Mouse (Mus musculus) ES-E14 (cell line): ENCODE results near the gene Eya3. TPM values are rescaled to one million over a fixed set of nuclear protein-coding genes. Genes with fewer than 3 reads are reported as not detected.

Experiments used
- DNase-seq: peaks from one replicate; pipeline ENCODE4 v3.0.0-alpha.2; 2013; ENCODE audit warnings: low read depth, low spot score
- H3K27ac ChIP-seq: 2 replicates; pipeline ENCODE4 v1.5.1; 2012; ENCODE audit warnings: low read depth, mild to moderate bottlenecking, low read length, moderate library complexity, mixed read lengths; ENCODE audit not compliant: poor library complexity, insufficient read depth, severe bottlenecking
- H3K36me3 ChIP-seq: 2 replicates; pipeline ENCODE4 v1.6.1; 2012; ENCODE audit warnings: mild to moderate bottlenecking, low read length, moderate library complexity, mixed read lengths; ENCODE audit not compliant: control insufficient read depth, poor library complexity, insufficient read depth, severe bottlenecking
- H3K4me1 ChIP-seq, 2 experiments: fragments of 150-350 bp in 1 of 2; sonication (generic) in 1 of 2; 2 replicates each; pipeline ENCODE4 v1.6.1; 2012; ENCODE audit warnings: low read length in 2 of 2, mild to moderate bottlenecking in 1 of 2, mixed read lengths in 1 of 2; ENCODE audit not compliant: control insufficient read depth in 2 of 2, insufficient read depth in 2 of 2, poor library complexity in 1 of 2
- H3K4me3 ChIP-seq, 2 experiments: fragments of 150-350 bp in 1 of 2; sonication (generic) in 1 of 2; 2 replicates each; pipeline ENCODE4 v1.5.1; 2012; ENCODE audit warnings: low read length in 2 of 2, low read depth in 1 of 2, mild to moderate bottlenecking in 1 of 2, mixed read lengths in 1 of 2; ENCODE audit not compliant: insufficient read depth in 1 of 2, poor library complexity in 1 of 2, severe bottlenecking in 1 of 2
- H3K9ac ChIP-seq: 2 replicates; pipeline ENCODE4 v1.6.1; 2012; ENCODE audit warnings: low read depth, mild to moderate bottlenecking, low read length, mixed read lengths; ENCODE audit not compliant: poor library complexity, insufficient read depth, severe bottlenecking
- H3K9me3 ChIP-seq: fragments of 150-350 bp; sonication (generic); 2 replicates; pipeline ENCODE4 v1.6.1; 2012; ENCODE audit warnings: low read depth, mild to moderate bottlenecking, low read length; ENCODE audit not compliant: control insufficient read depth, insufficient read depth
- CHD2 ChIP-seq: IDR thresholded peaks from 2 replicates; pipeline ENCODE4 v1.6.1; 2014; ENCODE audit warnings: mild to moderate bottlenecking, low read depth, low read length, inconsistent platforms
- HCFC1 ChIP-seq: IDR thresholded peaks from 2 replicates; pipeline ENCODE4 v1.6.1; 2012; ENCODE audit warnings: low read length, inconsistent platforms, borderline replicate concordance; ENCODE audit not compliant: insufficient read depth
- MAFK ChIP-seq: IDR thresholded peaks from 2 replicates; pipeline ENCODE4 v1.6.1; 2014; ENCODE audit warnings: mild to moderate bottlenecking, low read depth, low read length, inconsistent platforms; ENCODE audit not compliant: insufficient read depth
- ZC3H11A ChIP-seq: IDR thresholded peaks from 2 replicates; pipeline ENCODE4 v1.6.1; 2012; ENCODE audit warnings: low read depth, mild to moderate bottlenecking, inconsistent platforms, low read length, borderline replicate concordance
- ZNF384 ChIP-seq: IDR thresholded peaks from 2 replicates; pipeline ENCODE4 v1.6.1; 2012; ENCODE audit warnings: low read depth, low read length, inconsistent platforms
- in situ Hi-C, 2 experiments: fragments of 600-800 bp; cut with MboI; formaldehyde crosslinking; loops; one replicate each; pipeline ENCODE4 v1.15.1; 2025; ENCODE audit warnings: low sequenced_read_pairs in 2 of 2, inconsistent platforms in 1 of 2; ENCODE audit not compliant: unreplicated experiment in 2 of 2
- total RNA-seq: library from RNA; depleted of rRNA; stranded (reverse); fragments of 300-350 nt; gene quantifications from 2 replicates; pipeline ENCODE4 v1.2.3, GENCODE M21; 2012

Eya3 gene
- total RNA-seq, 1 experiment: 31.9 TPM

DNA sequence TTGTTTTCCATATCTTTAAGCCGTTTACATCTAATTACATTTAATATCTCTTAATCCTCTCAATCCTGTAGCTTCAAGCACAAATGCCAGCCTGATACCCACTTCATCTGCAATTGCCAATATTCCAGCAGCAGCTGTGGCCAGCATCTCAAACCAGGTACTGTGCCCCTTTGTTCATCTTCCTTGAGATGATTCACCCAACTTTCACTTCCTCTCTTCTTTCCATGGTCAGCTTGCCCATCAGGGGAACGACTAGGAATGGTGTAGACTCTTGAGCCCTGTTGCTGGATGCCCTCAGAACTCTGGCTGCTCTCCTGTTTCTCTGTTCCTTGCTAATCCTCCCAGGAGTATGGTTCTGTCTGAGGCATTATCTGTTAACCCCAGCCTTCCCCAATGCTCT lies 50.8 kb downstream of the Eya3 start:
- in situ Hi-C loops: no loop called here
- Histone ChIP-seq H3K9me3 (no peaks in the 10 kb centered on the region), H3K27ac (no peak overlapping the region), H3K4me1 (no peaks in the 10 kb centered on the region), H3K4me3 (no peak overlapping the region), H3K9ac (no peak overlapping the region), H3K36me3 (peaks cover 16% of the 10 kb centered on the region)
- no peak for DNase-seq
- TF ChIP-seq MAFK (no peak), HCFC1 (no peak), ZC3H11A (no peak), ZNF384 (no peak), CHD2 (no peak)

DNA sequence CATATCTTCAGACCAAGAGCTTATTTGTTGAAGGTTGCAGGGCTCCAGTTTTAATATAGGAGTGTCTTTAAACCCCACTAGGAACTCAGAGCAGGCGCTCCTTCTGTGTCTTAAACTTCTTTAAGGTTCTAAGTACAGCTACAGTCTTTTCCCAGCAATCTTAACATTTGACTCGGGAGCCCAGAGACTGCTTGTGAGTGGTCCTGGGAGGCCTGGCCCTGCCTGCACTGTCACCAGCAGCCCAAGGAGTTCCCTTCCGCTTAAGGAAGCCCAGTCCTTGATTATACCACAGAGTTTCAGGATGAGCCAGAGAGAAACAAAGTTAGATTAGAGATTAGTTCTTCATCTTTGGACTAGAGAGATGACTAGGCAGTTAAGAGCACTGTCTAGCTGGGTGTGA lies 54.6 kb downstream of the Eya3 start:
- TF ChIP-seq ZC3H11A (no peak), MAFK (no peak), ZNF384 (no peak), CHD2 (no peak)
- in situ Hi-C loops: no loop called here
- H3K36me3 ChIP-seq: peaks cover 15% of the 10 kb centered on the region

DNA sequence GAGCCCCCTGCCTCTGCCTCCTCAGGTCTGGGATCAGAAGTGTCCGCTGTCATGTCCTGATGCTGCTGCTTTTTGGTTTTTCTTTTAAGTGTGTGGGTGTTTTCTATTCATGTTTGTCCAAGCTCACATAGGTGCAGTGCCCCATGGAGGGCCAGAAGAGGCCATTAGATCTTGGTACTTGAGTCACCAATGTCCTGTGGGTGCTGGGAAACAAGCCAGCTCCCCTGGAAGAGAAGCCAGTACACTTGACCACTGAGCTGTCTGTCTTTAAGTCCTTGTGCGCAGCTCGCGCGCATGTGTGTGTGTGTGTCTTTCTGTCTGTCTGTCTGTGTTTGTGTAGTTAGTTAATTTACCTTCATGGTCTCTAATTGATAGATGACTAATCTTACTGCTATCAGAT lies 63.3 kb downstream of the Eya3 start:
- in situ Hi-C loops: no loop called here
- TF ChIP-seq MAFK (no peak), CHD2 (no peak), ZNF384 (no peak), ZC3H11A (no peak), HCFC1 (no peak)
- H3K4me1 ChIP-seq: no peaks in the 10 kb centered on the region
- H3K9ac ChIP-seq: no peak overlapping the region
- H3K27ac ChIP-seq: no peak overlapping the region
- no peak for DNase-seq
- peaks cover 19% of the 10 kb centered on the region for H3K36me3 ChIP-seq
- H3K4me3 ChIP-seq: no peak overlapping the region
- H3K9me3 ChIP-seq: no peaks in the 10 kb centered on the region

More for the DNA sequence above, 54.6 kb downstream of the Eya3 start:
- Histone ChIP-seq H3K9ac (no peak overlapping the region), H3K4me3 (no peak overlapping the region), H3K27ac (no peak overlapping the region), H3K4me1 (no peaks in the 10 kb centered on the region), H3K9me3 (no peaks in the 10 kb centered on the region)
- no peak for DNase-seq

- DNase-seq: no peak
- Histone ChIP-seq H3K9me3 (no peaks in the 10 kb centered on the region), H3K4me1 (no peaks in the 10 kb centered on the region), H3K9ac (no peak overlapping the region), H3K36me3 (peaks cover 40% of the 10 kb centered on the region), H3K4me3 (no peak overlapping the region), H3K27ac (no peak overlapping the region)
- in situ Hi-C loops: no loop called here
- TF ChIP-seq ZNF384 (no peak), ZC3H11A (no peak), HCFC1 (no peak), CHD2 (no peak), MAFK (no peak)
Observed at GRCm38 (mm10) chr4:132706885-132707284, 68.1 kb downstream of the Eya3 start.

GRCm38 (mm10) chr4:132713181-132713580 lies 74.4 kb downstream of the Eya3 start:
- TF ChIP-seq MAFK (no peak), ZNF384 (no peak), ZC3H11A (no peak), CHD2 (no peak), HCFC1 (no peak)
- in situ Hi-C loops: no loop called here
- Histone ChIP-seq H3K9me3 (no peaks in the 10 kb centered on the region), H3K4me1 (no peaks in the 10 kb centered on the region), H3K4me3 (no peak overlapping the region), H3K9ac (no peak overlapping the region), H3K36me3 (peaks cover 37% of the 10 kb centered on the region), H3K27ac (no peak overlapping the region)
- DNase-seq: no peak
